In genomic region chr2:177464676-177465075, GRCm38 (mm10) we compare ENCODE assay signal across 7 mouse cellular contexts. TPM values are rescaled to one million over a fixed set of nuclear protein-coding genes. Genes with fewer than 3 reads are reported as not detected.
A peak's percentile ranks its signal among the peaks of the same experiment; 100 is the strongest.
DNase-seq lines count a peak whose midpoint lies in the region; ATAC-seq lines count a peak whose summit lies in the region.
"Not testable (repeated sequence)": the region's sequence is repeated elsewhere in the genome, so short reads cannot be mapped to it uniquely, and the experiment has no call there.

Zfp970 (plus strand) TSS chr2:177464733.

- not testable (repeated sequence) for ATAC-seq in hindbrain, embryonic 11.5 days (ENCODE audit: low FRiP score); liver, embryonic 16.5 days (ENCODE audit: low read depth); neural tube, embryonic 12.5 days (ENCODE audit: low FRiP score, low read depth)

- H3K36me3 ChIP-seq in hindbrain, embryonic 11.5 days (ENCODE audit: control insufficient read depth, insufficient read depth, low read length); liver, embryonic 16.5 days (ENCODE audit: control insufficient read depth, insufficient read depth); neural tube, embryonic 12.5 days: not testable (repeated sequence)

- H3K27me3 ChIP-seq in hindbrain, embryonic 11.5 days (ENCODE audit: control insufficient read depth, insufficient read depth, low read length); liver, embryonic 16.5 days (ENCODE audit: control insufficient read depth, insufficient read depth, low read depth, low read length); neural tube, embryonic 12.5 days (replicated peaks): not testable (repeated sequence)

- not testable (repeated sequence) for H3K4me1 ChIP-seq in hindbrain, embryonic 11.5 days (replicated peaks; ENCODE audit: control insufficient read depth, insufficient read depth, low read length); liver, embryonic 16.5 days (ENCODE audit: control insufficient read depth, low read depth, low read length); neural tube, embryonic 12.5 days

- peak within 1 kb of the TSS; percentile 25 for H3K4me3 ChIP-seq in hindbrain, embryonic 11.5 days (ENCODE audit: low read depth, low read length)
- peak within 1 kb of the TSS; percentile 39 for H3K4me3 ChIP-seq in liver, embryonic 16.5 days (ENCODE audit: low read depth, low read length)
- H3K4me3 ChIP-seq in neural tube, embryonic 12.5 days: peak within 1 kb of the TSS; percentile 30

- intact Hi-C loops in gastrocnemius, postnatal 14 days (cut with DNase I; ENCODE audit: low total_unique reads): not testable (repeated sequence)

- H3K9me3 ChIP-seq in hindbrain, embryonic 11.5 days (ENCODE audit: control insufficient read depth, low read length); liver, embryonic 16.5 days (replicated peaks; ENCODE audit: control insufficient read depth, low read length); neural tube, embryonic 12.5 days: not testable (repeated sequence)

- not testable (repeated sequence) for H3K27ac ChIP-seq in hindbrain, embryonic 11.5 days (ENCODE audit: low read depth, low read length); liver, embryonic 16.5 days (ENCODE audit: low read length); neural tube, embryonic 12.5 days

- not testable (repeated sequence) for H3K9ac ChIP-seq in hindbrain, embryonic 11.5 days (ENCODE audit: low read depth, low read length); liver, embryonic 16.5 days (ENCODE audit: low read depth, low read length); neural tube, embryonic 12.5 days

- 0 out of 2 replicates have a peak within 1 kb of the TSS, but pooled peaks have one; percentile 14 for H3K4me2 ChIP-seq in hindbrain, embryonic 11.5 days (replicated peaks; ENCODE audit: low read depth, low read length)
- H3K4me2 ChIP-seq in liver, embryonic 16.5 days (ENCODE audit: low read depth, low read length): peak within 1 kb of the TSS; percentile 27
- H3K4me2 ChIP-seq in neural tube, embryonic 12.5 days (replicated peaks): peak within 1 kb of the TSS; percentile 46

- not testable (repeated sequence) for DNase-seq in adrenal gland, adult 8-10 months
- DNase-seq in embryo, embryonic 10.5 days (ENCODE audit: low spot score): peak; percentile 13
- peak; percentile 8 for DNase-seq in gastrocnemius, postnatal 14 days
- DNase-seq in hindbrain, embryonic 11.5 days (ENCODE audit: low spot score): peak; percentile 12
- DNase-seq in layer of hippocampus, adult 8-10 months (ENCODE audit: low spot score in 2 of 2): peak in 1 of 2 experiments; percentile 9

- 10% methylated on average over 7 of the region's 9 CpGs for WGBS in hindbrain, embryonic 11.5 days
- 1% methylated on average over 6 of the region's 9 CpGs for WGBS in liver, embryonic 16.5 days (ENCODE audit: insufficient replicate concordance)
- 7% methylated on average over 8 of the region's 9 CpGs for WGBS in neural tube, embryonic 12.5 days

RNA-seq across cellular contexts. Expression of gene Zfp970, which starts in this region (rescaled TPM):
- total RNA-seq in adrenal gland, adult 8-10 months (2022): 10 to 100 TPM; 54.5 to 92.0 (median 63.9) TPM
- 10 to 100 TPM; 19.0 to 23.2 TPM for total RNA-seq in gastrocnemius, postnatal 14 days (2021)
- 12.3 and 12.5 TPM in 2 replicates for polyA plus RNA-seq in hindbrain, embryonic 11.5 days (2014; fragmentation: Nextera tagmentation; extraction: Ambion mirVana)
- 10 to 100 TPM; 35.7 to 50.1 (median 43.8) TPM for total RNA-seq in layer of hippocampus, adult 8-10 months (2022)
- 3.5 TPM in 2 replicates for polyA plus RNA-seq in liver, embryonic 16.5 days (2015; fragmentation: Nextera tagmentation; extraction: Ambion mirVana)
- 3.9 and 7.8 TPM in 2 replicates for polyA plus RNA-seq in neural tube, embryonic 12.5 days (2016; fragmentation: Nextera tagmentation; extraction: Ambion mirVana)
